Mouse (Mus musculus): Measurements from ENCODE around the gene Zdhhc15.
A peak's percentile ranks its signal among the peaks of the same experiment; 100 is the strongest.
"Not testable (repeated sequence)": the region's sequence is repeated elsewhere in the genome, so short reads cannot be mapped to it uniquely, and the experiment has no call there.

The Zdhhc15 gene

GRCm38 (mm10) chrX:104670757-104671549 is at the start of gene Zdhhc15:
Gene Zdhhc15, minus strand, starts transcription at chrX:104671064.
- DNase-seq, result peak; percentile 74 to 86

- DNase-seq, result no peak
These were observed 37.1 kb upstream of the Zdhhc15 start for GRCm38 (mm10) chrX:104707935-104708334.

- no peak for DNase-seq
These were observed 761 bp downstream of the Zdhhc15 start for GRCm38 (mm10) chrX:104669850-104670756.

- no peak for DNase-seq
These were observed 13.9 kb downstream of the Zdhhc15 start for GRCm38 (mm10) chrX:104656976-104657375.

- no peak for DNase-seq
These were observed 58.3 kb downstream of the Zdhhc15 start for GRCm38 (mm10) chrX:104612531-104612930.

GRCm38 (mm10) chrX:104603738-104604430 is 67.0 kb downstream of the Zdhhc15 start:
- DNase-seq, result not testable (repeated sequence)

GRCm38 (mm10) chrX:104602168-104602859 is 68.5 kb downstream of the Zdhhc15 start:
- DNase-seq, result not testable (repeated sequence)

- DNase-seq, result no peak
These were observed 96.9 kb downstream of the Zdhhc15 start for GRCm38 (mm10) chrX:104573946-104574345.

GRCm38 (mm10) chrX:104567497-104567896 is 103.4 kb downstream of the Zdhhc15 start:
- no peak for DNase-seq

- no peak for DNase-seq
These were observed 125.6 kb downstream of the Zdhhc15 start for GRCm38 (mm10) chrX:104545283-104545682.

GRCm38 (mm10) chrX:104543919-104544595 is 126.8 kb downstream of the Zdhhc15 start:
- DNase-seq, result no peak

- no peak for DNase-seq
These were observed 128.2 kb downstream of the Zdhhc15 start for GRCm38 (mm10) chrX:104542635-104543034.

GRCm38 (mm10) chrX:104501765-104502164 is 169.1 kb downstream of the Zdhhc15 start:
- DNase-seq, result no peak

- no peak for DNase-seq
These were observed 181.1 kb downstream of the Zdhhc15 start for GRCm38 (mm10) chrX:104489626-104490355.

GRCm38 (mm10) chrX:104488870-104489467 is 181.9 kb downstream of the Zdhhc15 start:
- DNase-seq, result no peak

GRCm38 (mm10) chrX:104488036-104488435 is 182.8 kb downstream of the Zdhhc15 start:
- no peak for DNase-seq
